Mouse (Mus musculus): ENCODE results near the gene Bmt2. TPM values are rescaled to one million over a fixed set of nuclear protein-coding genes. Genes with fewer than 3 reads are reported as not detected.

Gene Bmt2
- polyA plus RNA-seq, 1 experiment, result 13.3 TPM

- Histone ChIP-seq H3K27me3 (ENCODE audit: control insufficient read depth, insufficient read depth, low read length) (no peaks in the 10 kb centered on the region), H3K27ac (ENCODE audit: insufficient read depth, low read length) (no peak overlapping the region), H3K4me1 (ENCODE audit: control insufficient read depth, insufficient read depth, low read length) (no peaks in the 10 kb centered on the region), H3K4me3 (replicated peaks; ENCODE audit: insufficient read depth, low read depth, low read length) (no peak overlapping the region)
- no peak for TF ChIP-seq CTCF (IDR thresholded peaks at IDR 0.05; ENCODE audit: borderline replicate concordance, insufficient read depth, low read depth, low read length)
- no peak for DNase-seq
Measured at GRCm38 (mm10) chr6:13654081-13654480, 23.7 kb downstream of the Bmt2 start.

- WGBS, result 96% methylated on average over 3 of the region's 3 CpGs
- Histone ChIP-seq H3K4me1 (ENCODE audit: control insufficient read depth, insufficient read depth, low read length) (no peaks in the 10 kb centered on the region), H3K27me3 (ENCODE audit: control insufficient read depth, insufficient read depth, low read length) (no peaks in the 10 kb centered on the region), H3K27ac (ENCODE audit: insufficient read depth, low read length) (no peak overlapping the region), H3K4me3 (replicated peaks; ENCODE audit: insufficient read depth, low read depth, low read length) (no peak overlapping the region)
- TF ChIP-seq CTCF (IDR thresholded peaks at IDR 0.05; ENCODE audit: borderline replicate concordance, insufficient read depth, low read depth, low read length), result no peak
- no peak for TF ChIP-seq POLR2A (IDR thresholded peaks at IDR 0.05; ENCODE audit: borderline replicate concordance, insufficient read depth, low read length)
- DNase-seq, result no peak
Measured at GRCm38 (mm10) chr6:13652284-13652683, 25.5 kb downstream of the Bmt2 start.

DNA sequence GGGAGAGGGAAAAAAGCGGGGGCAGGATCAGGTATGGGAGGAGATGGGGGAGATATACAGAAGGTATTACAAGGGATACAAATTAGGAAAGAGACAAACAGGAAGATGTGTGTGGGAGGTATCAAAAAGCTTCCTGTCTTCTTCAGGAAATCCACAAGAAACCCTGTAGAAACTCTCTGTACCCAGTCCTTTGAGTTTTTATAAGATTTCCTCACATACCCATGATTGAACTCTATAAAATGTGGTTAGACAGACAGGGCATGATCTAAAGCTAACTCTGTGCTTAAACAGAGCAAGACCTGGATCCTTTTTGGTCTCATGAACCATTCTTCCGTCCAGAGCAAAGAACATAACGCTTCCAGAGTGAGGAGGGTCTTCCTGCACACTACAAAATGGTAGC, 26.9 kb downstream of the Bmt2 start:
- DNase-seq, result no peak
- 99% methylated on average over 3 of the region's 3 CpGs for WGBS

DNA sequence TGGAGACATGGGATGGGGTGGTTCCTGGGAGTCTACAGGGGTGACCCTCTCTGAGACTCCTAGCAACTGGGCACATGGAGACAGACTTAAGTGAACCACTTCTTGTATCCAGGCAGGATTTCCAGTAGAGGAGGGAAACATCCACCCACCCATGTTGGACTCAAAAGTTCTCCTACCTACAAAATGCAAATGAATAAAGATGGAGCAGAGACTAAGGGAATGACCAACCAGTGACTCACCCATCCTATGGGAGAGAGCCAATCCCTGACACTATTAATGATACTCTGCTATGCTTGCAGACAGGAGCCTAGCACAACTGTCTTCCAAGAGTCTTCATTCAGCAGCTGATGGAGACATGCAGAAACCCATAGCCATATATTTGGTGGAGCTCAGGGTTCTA, 29.5 kb downstream of the Bmt2 start:
- no peak for TF ChIP-seq CTCF (IDR thresholded peaks at IDR 0.05; ENCODE audit: borderline replicate concordance, insufficient read depth, low read depth, low read length)
- TF ChIP-seq POLR2A (IDR thresholded peaks at IDR 0.05; ENCODE audit: borderline replicate concordance, insufficient read depth, low read length), result no peak
- no peak overlapping the region for H3K4me3 ChIP-seq (replicated peaks; ENCODE audit: insufficient read depth, low read depth, low read length)
- H3K27ac ChIP-seq (ENCODE audit: insufficient read depth, low read length), result no peak overlapping the region
- H3K4me1 ChIP-seq (ENCODE audit: control insufficient read depth, insufficient read depth, low read length), result no peaks in the 10 kb centered on the region
- H3K27me3 ChIP-seq (ENCODE audit: control insufficient read depth, insufficient read depth, low read length), result no peaks in the 10 kb centered on the region
- DNase-seq, result no peak

More for the DNA sequence above, 26.9 kb downstream of the Bmt2 start:
- Histone ChIP-seq H3K27ac (ENCODE audit: insufficient read depth, low read length) (no peak overlapping the region), H3K4me3 (replicated peaks; ENCODE audit: insufficient read depth, low read depth, low read length) (no peak overlapping the region), H3K27me3 (ENCODE audit: control insufficient read depth, insufficient read depth, low read length) (no peaks in the 10 kb centered on the region), H3K4me1 (ENCODE audit: control insufficient read depth, insufficient read depth, low read length) (no peaks in the 10 kb centered on the region)
- TF ChIP-seq POLR2A (IDR thresholded peaks at IDR 0.05; ENCODE audit: borderline replicate concordance, insufficient read depth, low read length) (no peak), CTCF (IDR thresholded peaks at IDR 0.05; ENCODE audit: borderline replicate concordance, insufficient read depth, low read depth, low read length) (no peak)

DNA sequence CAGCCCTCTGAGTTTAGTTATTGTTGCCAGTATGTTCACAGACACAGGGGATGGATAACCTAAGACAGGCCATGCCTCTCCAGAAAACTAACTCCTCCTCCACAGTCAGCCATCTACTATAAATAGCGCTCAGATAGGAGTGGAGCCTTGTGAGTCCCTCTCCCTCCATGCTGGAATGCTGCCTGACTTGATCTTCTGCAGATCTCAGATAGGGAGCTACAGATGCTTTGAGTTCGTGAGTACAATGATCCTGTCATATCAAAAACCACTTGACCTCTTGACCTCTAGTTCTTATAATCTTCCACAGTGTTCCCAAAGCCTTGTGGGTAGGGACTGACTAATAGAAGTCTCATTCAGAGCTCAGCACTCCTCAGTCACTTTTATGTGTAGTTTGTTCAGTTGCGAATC, 41.2 kb downstream of the Bmt2 start:
- Histone ChIP-seq H3K4me3 (replicated peaks; ENCODE audit: insufficient read depth, low read depth, low read length) (no peak overlapping the region), H3K27me3 (ENCODE audit: control insufficient read depth, insufficient read depth, low read length) (no peaks in the 10 kb centered on the region), H3K27ac (ENCODE audit: insufficient read depth, low read length) (no peak overlapping the region), H3K4me1 (ENCODE audit: control insufficient read depth, insufficient read depth, low read length) (peaks cover 4% of the 10 kb centered on the region; the same call in 1 of the 2 replicates)
- TF ChIP-seq CTCF (IDR thresholded peaks at IDR 0.05; ENCODE audit: borderline replicate concordance, insufficient read depth, low read depth, low read length), result no peak
- no peak for TF ChIP-seq POLR2A (IDR thresholded peaks at IDR 0.05; ENCODE audit: borderline replicate concordance, insufficient read depth, low read length)
- no peak for DNase-seq
- WGBS, result 63% methylated on average over 3 of the region's 3 CpGs

DNA sequence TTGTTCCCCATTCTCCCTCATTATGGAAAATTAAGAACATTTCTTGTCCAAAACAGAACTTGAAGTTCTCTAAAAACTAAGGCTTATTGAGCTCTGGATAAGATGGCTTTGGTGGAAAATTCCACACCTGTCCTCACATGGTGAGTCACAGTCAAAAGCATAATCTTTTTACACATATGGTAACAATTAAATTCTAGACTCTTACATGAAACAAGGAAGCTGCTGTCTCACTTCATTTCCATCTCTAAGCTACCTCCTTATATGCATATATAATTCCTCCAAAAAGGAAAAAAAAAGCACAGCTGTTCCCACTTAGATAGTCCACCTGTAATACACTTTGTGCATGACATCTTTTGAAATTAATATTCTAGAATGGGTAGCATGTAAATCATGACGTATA, 45.2 kb downstream of the Bmt2 start:
- TF ChIP-seq POLR2A (IDR thresholded peaks at IDR 0.05; ENCODE audit: borderline replicate concordance, insufficient read depth, low read length) (no peak), CTCF (IDR thresholded peaks at IDR 0.05; ENCODE audit: borderline replicate concordance, insufficient read depth, low read depth, low read length) (no peak)
- DNase-seq, result no peak

DNA sequence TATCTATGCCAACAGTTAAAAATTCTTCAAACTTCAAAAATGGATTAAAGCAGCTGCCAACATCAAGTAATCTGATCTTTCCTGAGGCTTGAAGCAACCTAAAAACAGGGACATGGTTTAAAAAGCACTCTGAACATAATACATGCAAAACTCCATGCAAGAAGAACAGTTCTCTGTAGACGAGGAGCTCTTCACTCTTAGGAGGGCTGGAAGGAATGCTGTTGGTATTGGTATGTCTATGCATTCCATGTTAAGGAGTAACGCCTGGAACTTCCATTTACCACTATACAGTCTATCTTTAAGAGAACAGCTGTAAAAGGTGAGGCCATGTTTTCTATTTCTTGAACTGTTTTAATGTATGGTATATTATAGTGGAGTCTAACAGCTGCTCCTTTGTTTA, 47.2 kb downstream of the Bmt2 start:
- DNase-seq, result no peak
- Histone ChIP-seq H3K4me3 (replicated peaks; ENCODE audit: insufficient read depth, low read depth, low read length) (no peak overlapping the region), H3K4me1 (ENCODE audit: control insufficient read depth, insufficient read depth, low read length) (no peaks in the 10 kb centered on the region), H3K27me3 (ENCODE audit: control insufficient read depth, insufficient read depth, low read length) (no peaks in the 10 kb centered on the region), H3K27ac (ENCODE audit: insufficient read depth, low read length) (no peak overlapping the region)
- WGBS, result 77% methylated on average over 2 of the region's 2 CpGs
- no peak for TF ChIP-seq CTCF (IDR thresholded peaks at IDR 0.05; ENCODE audit: borderline replicate concordance, insufficient read depth, low read depth, low read length)
- no peak for TF ChIP-seq POLR2A (IDR thresholded peaks at IDR 0.05; ENCODE audit: borderline replicate concordance, insufficient read depth, low read length)

More for the DNA sequence above, 45.2 kb downstream of the Bmt2 start:
- H3K27me3 ChIP-seq (ENCODE audit: control insufficient read depth, insufficient read depth, low read length), result no peaks in the 10 kb centered on the region
- H3K4me1 ChIP-seq (ENCODE audit: control insufficient read depth, insufficient read depth, low read length), result peaks cover 4% of the 10 kb centered on the region; the same call in 1 of the 2 replicates
- H3K4me3 ChIP-seq (replicated peaks; ENCODE audit: insufficient read depth, low read depth, low read length), result no peak overlapping the region
- WGBS, result 97% methylated on average over 1 of the region's 1 CpGs
- no peak overlapping the region for H3K27ac ChIP-seq (ENCODE audit: insufficient read depth, low read length)

- WGBS, result 80% methylated on average over 2 of the region's 2 CpGs
- Histone ChIP-seq H3K4me1 (ENCODE audit: control insufficient read depth, insufficient read depth, low read length) (no peaks in the 10 kb centered on the region), H3K4me3 (replicated peaks; ENCODE audit: insufficient read depth, low read depth, low read length) (no peak overlapping the region), H3K27me3 (ENCODE audit: control insufficient read depth, insufficient read depth, low read length) (no peaks in the 10 kb centered on the region), H3K27ac (ENCODE audit: insufficient read depth, low read length) (no peak overlapping the region)
- no peak for DNase-seq
- no peak for TF ChIP-seq POLR2A (IDR thresholded peaks at IDR 0.05; ENCODE audit: borderline replicate concordance, insufficient read depth, low read length)
- no peak for TF ChIP-seq CTCF (IDR thresholded peaks at IDR 0.05; ENCODE audit: borderline replicate concordance, insufficient read depth, low read depth, low read length)
Measured at GRCm38 (mm10) chr6:13619618-13620017, 58.1 kb downstream of the Bmt2 start.
